Mouse (Mus musculus): ENCODE measurements at regions not wholly inside any gene's neighbourhood (a gene's known extent, or its start where the extent isn't known, plus 50 kb on each side); places are given as distances from the start of the nearest gene placed in this dataset.

DNA sequence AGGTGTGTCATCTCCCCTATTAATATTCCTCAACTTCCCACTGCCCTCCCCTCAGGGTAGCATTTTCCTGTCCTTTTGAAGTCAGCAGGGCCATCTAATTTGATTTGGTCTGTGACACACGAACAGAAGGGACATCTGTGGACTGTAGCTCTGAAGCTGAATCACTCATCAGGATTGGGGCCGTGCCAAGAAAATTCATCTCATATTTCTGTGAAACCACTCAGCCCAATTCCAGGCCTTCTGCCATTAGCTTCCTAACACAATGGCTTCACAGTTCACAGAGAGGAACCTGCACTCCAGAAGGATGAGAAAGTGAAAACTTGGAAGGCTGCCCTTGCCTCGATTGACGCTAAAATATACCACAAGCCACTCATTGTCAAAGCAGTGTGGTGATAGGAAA, 86.1 kb downstream of the Abhd5 start:
- in situ Hi-C loops (cut with MboI, MseI): no loop called here

DNA sequence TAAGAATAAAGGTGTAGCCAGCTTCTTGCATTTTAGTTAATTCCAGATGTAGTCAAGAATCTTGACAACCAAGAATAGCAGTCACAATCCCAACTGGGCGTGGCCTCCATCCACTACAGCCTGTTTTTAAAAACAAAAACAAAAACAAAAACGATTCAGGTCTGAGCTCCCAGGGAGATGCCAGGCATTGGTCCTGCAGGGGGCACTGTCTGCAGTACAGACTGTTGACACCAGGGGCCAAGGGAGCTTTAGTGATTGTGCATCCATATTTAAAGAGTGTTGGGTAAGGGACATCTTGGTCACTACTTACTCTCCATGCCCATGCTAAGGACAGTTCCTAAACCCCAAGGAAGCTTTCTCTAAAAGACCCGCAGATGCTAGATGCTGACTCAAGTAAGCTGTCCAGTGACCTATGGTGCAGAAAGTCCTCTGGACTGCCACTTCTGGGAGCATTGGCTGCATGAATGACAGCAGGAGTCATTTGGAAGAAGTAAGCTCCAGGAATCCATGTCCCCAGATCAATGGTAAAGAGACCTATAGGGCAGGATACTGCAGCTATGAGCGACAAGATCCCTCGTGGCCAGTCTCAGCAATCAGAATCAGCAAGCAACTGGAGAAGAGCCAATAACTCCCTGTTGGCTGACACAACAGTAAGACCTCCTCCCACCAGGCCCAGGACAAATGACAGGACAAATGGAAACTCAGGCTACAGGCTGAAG, 95.1 kb downstream of the Abhd5 start:
- in situ Hi-C loops (cut with MboI, MseI): no loop called here

DNA sequence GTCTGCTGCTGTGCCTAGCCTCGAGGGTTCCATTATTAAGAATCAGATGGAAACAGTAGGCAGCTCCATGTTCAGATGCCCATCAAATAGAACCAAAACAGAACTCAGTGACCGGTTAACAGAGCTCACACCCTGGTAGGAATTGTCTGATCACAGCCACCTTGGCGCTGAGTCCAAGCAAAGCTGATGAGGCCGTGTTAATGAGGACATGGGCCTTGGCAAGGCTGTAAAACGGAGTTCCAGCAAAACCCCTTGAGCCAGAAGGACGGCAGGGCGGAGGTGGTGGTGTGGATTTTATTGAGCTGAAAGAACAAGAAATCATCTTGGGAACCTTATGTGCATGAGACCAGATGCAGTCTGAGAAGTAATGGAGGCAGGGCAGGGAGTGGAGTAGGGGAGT, 96.2 kb downstream of the Abhd5 start:
- in situ Hi-C loops (cut with MboI, MseI): no loop called here

DNA sequence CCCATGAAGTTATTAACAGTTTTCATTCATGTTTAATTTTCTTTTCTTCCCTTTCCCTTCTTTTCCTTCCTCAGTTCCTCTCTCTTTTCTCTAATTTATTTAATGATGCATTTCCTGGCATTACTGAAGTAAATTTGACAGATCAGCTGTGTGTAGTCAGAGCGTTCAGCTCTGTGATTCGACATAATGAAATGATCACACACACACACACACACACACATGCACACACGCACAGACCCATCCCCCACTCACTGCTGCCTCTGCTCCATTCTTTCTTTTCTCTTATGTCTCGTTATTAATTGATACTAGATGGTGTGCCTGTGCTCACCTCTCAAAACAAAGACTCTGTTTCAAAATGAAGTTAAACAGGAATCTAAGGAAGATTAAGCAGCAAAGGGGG, 96.9 kb downstream of the Abhd5 start:
- in situ Hi-C loops (cut with MboI, MseI): no loop called here

DNA sequence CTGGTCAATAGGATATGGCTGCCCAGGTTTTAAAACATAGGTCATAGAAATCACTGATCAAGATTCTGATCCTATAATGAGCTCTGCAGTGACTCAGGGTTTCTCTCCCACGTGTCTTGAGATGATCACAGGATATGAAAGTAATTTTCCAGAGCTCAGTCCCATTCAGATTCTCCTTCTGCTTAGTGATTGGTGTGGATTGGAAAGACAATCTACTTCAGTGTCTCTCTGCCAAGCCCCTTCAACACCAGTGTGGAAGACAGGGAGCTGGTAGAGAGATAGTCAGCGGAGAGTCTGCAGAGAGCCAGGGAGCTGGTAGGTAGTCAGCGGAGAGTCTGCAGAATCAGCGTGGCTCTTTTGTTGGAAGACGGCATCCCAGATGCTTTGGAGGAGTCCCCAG, 99.1 kb downstream of the Abhd5 start:
- in situ Hi-C loops (cut with MboI, MseI): no loop called here

DNA sequence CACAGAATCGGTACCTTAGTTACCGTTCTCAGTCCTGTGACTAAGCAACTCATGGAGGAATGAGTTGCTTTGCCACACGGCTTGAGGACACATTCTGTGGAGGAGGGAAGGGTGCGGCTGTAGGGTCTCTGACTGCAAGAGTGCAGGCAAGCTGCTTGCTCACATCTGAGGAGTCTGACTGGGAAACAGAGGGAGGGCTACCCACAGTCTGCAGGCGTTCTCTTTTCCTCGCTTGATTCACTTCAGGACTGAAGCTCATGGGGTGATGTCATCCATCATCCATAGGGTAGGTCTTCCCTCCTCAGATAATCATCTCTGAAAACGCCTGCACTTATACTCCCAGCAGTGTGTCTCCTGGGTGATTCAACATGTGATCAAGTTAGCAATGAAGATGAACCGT, 103.9 kb downstream of the Abhd5 start:
- in situ Hi-C loops (cut with MboI, MseI): no loop called here

DNA sequence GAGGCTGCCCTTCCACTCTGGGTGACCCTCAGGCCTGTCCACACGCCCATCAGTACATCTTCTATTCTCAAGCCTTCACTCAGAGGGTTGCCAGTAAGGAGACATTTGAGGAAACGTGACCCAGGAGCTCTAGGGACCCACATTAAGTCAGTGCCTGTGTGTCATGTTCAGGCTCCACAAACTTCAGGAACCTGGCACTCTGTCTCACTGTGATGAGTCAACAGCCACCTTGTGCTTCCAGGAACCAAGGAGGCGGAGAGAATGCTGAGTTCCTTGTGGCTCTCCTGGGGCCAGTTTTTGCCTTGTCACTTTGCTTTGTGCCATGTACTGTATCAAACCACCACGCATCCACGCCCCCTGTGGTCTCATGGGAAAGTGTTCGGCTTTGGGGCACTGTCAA, 104.4 kb downstream of the Abhd5 start:
- in situ Hi-C loops (cut with MboI, MseI): no loop called here

DNA sequence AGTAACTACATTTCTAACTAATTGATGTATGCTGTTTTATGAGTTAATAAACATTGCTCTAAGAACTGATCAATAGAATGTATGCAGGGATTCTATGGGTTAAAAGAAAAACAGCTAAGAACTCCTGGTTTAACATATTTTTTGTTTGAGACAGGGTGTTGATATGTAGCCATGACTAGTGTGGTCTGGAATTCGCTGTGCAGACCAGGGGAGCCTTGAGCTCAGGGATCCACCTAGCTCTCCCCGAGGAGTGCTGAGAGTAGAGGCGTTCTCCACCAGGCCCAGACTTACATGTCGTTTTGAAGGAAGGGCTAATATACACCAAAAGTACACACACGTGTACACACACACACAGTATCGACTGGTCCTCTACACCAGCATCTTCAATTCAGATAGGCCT, 108.1 kb downstream of the Abhd5 start:
- in situ Hi-C loops (cut with MboI, MseI): no loop called here

DNA sequence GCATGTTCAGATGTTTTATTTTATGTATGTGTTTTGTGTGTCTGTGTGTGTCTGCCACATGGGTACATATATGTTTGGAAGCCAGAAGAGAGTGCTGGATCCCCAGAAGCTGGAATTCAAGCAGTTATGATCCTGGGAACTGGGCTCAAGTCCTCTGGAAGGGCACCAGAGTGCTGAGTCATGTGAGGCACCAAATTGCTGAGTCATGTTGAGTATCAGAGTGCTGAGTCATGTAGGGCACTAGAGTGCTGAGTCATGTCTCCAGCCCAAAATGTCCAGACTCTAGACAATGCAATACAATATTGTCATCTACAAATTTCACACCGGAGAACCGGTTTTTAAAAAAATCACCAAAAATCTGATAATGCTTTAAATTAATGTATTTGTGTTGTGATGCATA, 120.1 kb downstream of the Abhd5 start:
- in situ Hi-C loops (cut with MboI, MseI): no loop called here

DNA sequence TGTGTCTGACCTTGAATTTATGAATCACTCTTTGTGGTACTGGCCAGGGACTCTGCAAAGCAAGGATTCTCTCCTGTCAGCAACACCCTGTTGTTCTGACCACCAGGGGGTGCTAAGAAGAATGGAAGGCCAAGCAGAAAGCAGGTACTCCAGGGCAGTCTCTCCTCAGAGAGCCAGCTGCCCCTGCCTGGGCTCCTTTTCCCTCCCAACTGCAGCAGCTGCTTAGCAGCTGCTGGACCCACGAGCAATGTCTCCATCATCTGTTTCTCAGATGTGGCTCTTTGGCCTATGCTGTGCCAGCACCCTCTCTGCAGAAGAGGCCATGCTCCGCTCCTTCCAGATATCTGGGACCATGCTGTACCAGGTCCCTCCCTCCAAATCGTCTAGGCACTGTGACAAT, 124.9 kb downstream of the Abhd5 start:
- in situ Hi-C loops (cut with MboI, MseI): loop anchor here (25.0 kb wide), 1 partner anchor 436 kb away; the partner anchor contains the start of gene Zfp105

DNA sequence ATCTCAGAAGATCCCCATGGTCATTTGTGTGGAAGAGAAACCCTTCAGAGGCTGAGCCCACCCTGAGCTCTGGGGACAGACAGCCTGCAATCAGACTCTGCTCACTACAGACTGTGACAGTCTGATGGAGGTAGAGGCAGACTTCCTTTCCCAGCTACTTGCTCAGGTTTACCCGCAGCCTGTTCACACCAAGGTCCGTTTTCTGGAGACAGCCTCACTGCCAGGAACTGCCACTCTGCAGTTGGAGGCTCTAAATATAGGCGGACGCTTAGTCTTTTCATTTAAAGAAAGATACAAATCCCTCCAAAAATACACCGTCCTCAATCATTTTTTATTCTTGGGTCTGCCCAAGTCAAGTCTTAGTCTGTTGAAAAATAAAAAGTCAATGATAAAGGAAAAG, 135.6 kb downstream of the Abhd5 start:
- in situ Hi-C loops (cut with MboI, MseI): loop anchor here (25.0 kb wide), 1 partner anchor 425 kb away; the partner anchor contains the start of gene Zfp105

DNA sequence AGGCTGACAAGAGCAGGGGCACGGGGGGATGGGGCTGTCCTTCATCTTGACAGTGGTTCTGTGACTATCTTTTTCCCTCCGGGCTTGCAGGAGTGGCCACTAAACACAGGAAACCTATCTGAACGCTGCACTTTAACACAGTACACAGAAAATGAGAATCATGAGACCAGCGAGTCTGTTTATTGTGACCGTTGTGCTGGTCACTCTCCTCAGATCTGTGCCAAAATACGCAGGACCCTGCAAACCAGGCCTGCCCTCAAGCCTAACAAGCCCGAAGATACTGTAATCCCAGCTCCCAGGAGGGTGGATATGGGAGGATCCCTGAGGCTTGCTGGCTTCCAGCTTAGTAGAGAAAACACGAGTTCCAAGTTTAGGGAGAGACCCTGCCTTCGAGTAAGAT, 143.3 kb downstream of the Abhd5 start:
- in situ Hi-C loops (cut with MboI, MseI): loop anchor here (25.0 kb wide), 1 partner anchor 418 kb away; the partner anchor contains the start of gene Zfp105

DNA sequence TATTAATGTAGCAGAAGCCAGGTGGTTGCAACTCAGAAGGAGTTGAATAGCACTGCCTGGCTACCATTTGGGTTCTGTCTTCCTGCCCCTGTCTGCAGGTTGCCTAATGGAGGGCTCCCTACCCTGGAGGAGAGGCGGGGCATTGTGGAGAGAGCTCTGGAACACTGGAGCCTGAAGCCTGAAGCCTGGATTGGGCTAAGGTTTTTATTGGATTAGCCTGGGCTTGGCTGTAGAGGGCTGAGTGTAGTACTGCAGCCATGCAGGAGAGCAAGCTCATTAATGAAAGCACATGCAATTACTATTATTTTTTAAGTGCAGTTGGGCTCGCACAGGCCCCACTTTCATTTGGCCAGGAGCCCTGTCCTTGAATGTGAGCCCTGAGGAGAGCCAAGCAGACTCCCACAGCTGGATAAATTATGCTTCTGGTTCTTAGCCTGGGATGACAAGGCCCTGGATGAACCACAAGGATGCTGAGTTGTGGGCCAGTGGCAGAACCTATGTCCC, 145.1 kb downstream of the Abhd5 start:
- in situ Hi-C loops (cut with MboI, MseI): loop anchor here (25.0 kb wide), 1 partner anchor 416 kb away; the partner anchor contains the start of gene Zfp105

DNA sequence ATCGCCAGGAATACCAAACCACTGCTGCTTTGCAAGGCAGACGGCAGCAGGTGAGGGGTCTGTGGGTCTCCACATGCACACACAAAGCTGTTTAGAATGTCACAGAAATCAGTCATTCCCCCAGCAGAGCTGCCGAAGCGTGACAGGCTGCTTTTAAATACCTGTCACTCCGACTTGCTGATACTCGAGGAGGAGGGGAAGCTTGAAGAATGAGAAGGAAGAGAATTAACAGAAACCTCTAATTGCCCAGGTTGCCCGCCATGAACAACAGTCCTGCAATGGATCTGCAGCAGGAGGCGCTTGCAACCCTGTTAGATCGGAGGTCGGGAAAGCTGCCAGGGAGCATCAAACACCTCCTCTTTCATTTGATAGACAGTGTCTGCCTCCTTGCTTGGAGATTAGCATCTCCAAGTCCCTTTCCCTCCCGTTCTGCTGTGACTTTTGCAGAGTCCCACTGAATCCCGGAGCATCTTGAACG, 150.5 kb downstream of the Abhd5 start:
- in situ Hi-C loops (cut with MboI, MseI): no loop called here

DNA sequence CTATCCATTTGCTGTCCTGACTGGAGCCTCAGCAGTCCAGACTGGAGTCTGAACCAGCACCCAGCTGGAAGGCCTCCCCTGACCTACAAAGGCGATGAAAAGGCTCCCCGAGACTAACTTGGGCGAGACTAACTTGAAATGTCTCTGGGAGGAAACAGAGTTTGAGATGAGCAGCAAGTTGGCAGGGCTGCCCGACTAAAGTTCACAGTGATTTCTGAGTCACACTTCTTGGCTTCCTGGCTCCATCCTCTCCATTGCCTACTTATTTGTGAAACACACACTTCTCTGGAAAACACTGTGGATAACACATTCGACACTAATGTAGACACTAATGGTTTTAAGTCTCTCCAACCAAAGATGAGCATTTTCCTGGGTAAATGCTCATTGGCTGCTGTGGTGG, 170.2 kb downstream of the Abhd5 start:
- in situ Hi-C loops (cut with MboI, MseI): no loop called here

DNA sequence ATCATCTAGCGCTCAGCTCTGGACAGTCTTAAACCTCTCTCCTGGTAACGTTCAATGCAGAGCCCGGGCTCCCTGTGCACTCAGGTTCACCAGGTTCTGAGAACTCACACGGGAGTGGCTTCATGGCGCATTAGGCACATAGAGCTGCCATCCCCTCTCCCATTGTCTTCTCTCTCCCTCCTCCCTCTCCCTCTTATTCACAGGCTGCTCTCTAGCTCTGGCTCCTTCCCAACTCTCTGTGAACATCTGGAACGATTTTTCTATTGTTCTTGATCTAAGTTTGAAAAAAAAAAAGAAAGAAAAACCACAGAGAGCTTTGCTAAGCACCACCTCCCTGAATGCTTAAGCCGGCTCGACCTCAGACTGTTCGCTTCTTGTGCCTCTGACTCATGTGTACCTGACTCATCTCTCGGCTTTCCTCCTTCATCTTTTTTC, 174.2 kb downstream of the Abhd5 start:
- in situ Hi-C loops (cut with MboI, MseI): loop anchor here (5.0 kb wide), 1 partner anchor 47 kb away; no protein-coding TSS in a partner anchor

DNA sequence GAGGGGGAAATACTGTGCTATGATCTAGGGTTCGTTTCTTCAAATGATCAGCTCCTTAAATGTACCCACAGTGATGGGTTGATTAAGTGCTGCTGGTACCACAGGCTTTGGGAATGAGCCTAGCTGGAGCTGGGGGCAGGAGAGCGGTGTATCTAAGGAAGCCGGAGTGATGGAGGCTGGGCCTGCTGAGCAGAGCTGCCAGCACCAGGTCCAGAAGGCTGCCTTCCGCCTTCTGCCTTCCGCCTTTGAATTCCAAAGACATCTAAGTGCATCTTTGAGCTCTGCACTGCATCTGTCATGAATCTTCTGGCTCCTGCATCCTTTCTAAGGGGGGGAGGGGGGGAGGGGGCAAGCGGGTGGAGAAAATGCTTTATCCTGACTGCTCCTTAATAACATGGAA, 176.9 kb downstream of the Abhd5 start:
- in situ Hi-C loops (cut with MboI, MseI): loop anchor here (5.0 kb wide), 1 partner anchor 44 kb away; no protein-coding TSS in a partner anchor

DNA sequence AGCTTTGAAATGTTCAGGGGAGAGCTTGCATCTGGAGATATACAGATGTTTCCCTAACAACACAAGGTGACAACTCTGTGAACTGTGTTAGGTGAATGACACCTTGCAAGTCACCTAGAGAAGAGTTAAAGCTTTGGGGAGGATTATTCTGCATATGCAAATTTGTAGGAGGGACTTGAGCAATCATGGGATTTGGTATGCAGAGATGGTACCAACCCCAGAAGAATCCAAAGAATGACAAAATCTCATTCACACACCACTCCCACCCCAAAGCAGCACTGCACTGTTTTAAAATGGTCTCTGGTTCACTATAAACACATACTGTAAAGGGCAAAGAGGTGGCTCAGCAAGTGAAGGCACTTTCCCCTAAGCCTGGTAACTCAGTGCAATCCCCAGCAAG, 178.3 kb downstream of the Abhd5 start:
- in situ Hi-C loops (cut with MboI, MseI): loop anchor here (5.0 kb wide), 1 partner anchor 43 kb away; no protein-coding TSS in a partner anchor

DNA sequence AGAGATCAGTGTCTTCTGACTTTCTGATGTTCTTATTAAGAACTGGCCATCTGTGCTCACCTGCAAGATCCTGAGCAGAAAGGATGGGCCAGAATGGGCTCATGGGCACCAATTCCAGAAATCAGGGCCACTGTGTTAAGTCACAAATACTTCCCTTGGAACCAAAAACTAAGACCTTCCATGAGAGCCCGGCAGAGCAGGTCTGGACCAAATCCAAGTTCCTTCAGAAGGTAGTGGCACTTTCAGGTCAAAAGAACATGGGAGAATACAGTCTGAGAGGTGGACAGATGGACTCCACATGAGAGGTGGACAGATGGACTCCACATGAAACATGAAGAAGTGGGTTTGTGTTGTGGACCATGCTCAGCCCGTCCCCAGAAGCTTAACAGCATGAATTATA, 180.4 kb downstream of the Abhd5 start:
- in situ Hi-C loops (cut with MboI, MseI): no loop called here

DNA sequence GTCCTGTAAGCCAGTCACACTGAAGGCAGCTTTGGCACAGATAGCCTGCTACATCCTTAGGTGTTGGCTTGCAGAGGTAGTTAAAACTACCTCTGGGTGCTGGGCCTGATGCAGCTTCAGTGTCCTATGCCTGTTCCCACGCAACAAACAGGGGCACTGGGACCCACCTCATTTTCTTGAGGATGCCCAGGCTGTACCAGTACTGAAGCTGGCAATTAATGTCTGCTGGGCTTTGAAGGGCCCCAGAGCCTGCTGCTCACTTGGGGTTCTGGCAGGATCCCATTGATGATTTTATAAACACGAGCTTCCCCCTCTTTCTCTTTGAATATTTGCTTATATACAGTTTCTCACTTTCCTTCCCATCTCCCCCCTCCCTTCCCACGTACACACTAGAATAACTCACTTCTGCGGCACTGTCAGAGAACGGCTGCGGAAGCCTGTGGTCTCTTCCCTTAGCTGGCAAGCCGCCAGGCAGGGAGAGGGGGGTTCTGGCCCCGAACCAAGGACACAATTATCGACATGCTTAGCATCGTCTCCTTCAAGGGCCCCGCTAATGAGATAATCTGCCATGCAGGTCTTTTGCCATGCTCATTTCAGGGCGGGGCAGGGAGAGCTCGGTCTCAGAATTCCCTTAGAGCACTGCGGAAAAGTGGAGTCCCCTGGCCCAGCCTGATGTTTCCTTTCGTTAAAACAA, 182.9 kb downstream of the Abhd5 start:
- in situ Hi-C loops (cut with MboI, MseI): no loop called here

DNA sequence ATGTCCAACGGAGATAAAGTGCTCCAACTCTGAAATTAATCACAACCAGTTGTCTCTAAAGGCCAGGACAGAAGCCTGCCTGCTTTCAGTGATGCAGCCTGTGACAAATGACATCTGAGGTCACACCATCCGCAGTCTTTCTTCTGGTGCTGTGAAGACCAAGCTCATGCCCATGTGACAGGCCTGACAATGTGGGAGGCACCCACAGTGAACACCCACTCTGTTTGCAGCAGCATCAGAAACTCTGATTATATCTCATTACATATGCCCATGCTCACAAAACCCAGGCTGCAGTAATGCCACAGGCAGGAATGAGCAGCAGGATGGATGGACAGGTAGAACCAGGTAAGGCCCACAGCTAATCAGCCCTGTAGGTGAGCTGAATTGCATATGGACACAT, 183.6 kb downstream of the Abhd5 start:
- in situ Hi-C loops (cut with MboI, MseI): no loop called here

DNA sequence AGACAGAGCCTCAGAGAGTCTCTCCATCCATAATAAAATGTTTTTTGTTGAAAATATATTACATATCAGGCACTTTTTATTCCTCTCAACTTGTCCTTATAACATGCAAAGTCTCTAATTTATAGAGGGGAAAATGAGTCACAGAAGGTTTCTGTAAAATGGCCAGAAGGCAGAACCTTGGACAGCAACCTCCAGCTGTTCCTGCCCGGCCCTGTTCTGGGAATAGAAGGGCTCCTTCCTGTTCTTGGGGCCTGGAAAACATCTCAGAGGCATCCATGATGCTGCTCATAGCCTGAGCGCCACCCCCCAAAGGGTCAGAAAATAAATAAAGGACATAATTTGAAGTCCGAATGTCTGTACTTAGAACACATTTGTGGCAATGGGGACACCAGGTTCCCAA, 188.7 kb downstream of the Abhd5 start:
- in situ Hi-C loops (cut with MboI, MseI): no loop called here

DNA sequence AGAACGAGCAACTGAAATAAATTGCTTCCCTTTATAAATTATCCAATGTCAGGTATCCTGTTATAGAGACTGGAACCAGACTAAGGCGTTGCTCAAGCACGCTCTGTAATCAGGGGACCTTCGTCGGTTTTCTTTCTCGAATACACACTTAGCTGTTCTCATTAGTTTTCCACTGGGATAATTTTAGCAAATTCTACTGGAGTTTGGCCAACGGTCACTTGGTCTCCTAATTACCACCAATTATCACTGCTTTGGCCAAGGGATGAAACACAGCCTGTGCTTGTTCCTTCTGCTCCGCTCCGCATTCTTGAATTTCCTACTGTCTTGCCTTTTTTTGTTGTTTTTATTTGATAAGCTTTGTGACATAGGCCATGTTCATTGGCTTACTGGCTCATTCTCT, 191.1 kb upstream of the Topaz1 start:
- in situ Hi-C loops (cut with MboI, MseI): no loop called here
